Mouse (Mus musculus): Measurements from ENCODE around the gene Gpc6. TPM values are rescaled to one million over a fixed set of nuclear protein-coding genes. Genes with fewer than 3 reads are reported as not detected.

The Gpc6 gene
- polyA plus RNA-seq, 1 experiment from 2014 or later = 37.0 TPM

DNA sequence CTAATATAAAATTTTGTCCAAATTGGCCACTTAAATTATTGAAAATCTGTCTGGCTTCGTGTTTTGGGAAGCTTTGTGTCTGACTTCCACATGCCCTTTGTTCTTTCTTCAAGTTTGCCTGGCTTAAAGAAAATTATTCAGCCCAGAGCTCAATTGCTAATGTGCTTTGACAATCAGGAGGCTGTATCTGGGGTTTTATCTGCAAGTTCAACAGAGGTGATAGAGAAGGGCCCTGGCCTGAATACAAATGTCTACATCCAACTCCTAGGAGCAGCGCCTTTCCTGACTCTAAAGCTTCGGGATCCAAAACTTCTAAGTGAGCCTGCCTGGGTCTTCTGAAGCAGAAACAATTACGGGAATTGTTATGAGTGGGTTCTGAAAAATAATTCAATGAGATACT, 739.7 kb downstream of the Gpc6 start:
- ATAC-seq (ENCODE audit: low FRiP score, low read depth) = peak; percentile 57; the same call in 1 of the 2 replicates
- Histone ChIP-seq H3K4me1 (0 out of 2 replicates have a peak, but pooled peaks cover 4% of the 10 kb centered on the region), H3K36me3 (no peaks in the 10 kb centered on the region), H3K4me3 (no peak overlapping the region), H3K4me2 (replicated peaks) (no peak overlapping the region), H3K27me3 (no peaks in the 10 kb centered on the region), H3K9me3 (no peaks in the 10 kb centered on the region), H3K9ac (replicated peaks) (no peak overlapping the region), H3K27ac (replicated peaks) (no peak overlapping the region; the same call in 1 of the 2 replicates)
- WGBS = 36% methylated on average over 4 of the region's 4 CpGs

DNA sequence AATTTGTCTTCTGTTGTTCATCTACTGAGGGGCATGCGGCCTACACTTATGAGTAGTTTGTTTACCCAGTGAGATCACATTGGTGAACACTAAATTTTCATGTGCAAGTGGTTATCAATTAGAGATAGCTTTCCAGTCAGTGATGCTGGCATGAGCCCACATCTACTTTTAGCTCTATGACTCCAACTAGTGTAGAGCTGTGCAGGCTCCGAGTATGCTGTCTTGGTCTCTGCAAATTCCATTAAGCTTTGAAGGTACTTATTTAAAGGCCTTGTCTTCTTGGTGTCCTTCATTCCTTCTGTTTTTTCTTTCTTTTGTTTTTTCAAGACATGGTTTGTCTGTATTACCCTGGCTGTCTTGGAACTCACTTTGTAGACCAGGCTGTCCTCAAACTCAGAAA, 741.0 kb downstream of the Gpc6 start:
- Histone ChIP-seq H3K27ac (replicated peaks) (no peak overlapping the region), H3K4me3 (no peak overlapping the region), H3K36me3 (no peaks in the 10 kb centered on the region), H3K4me1 (0 out of 2 replicates have a peak, but pooled peaks cover 4% of the 10 kb centered on the region), H3K9ac (replicated peaks) (no peak overlapping the region), H3K9me3 (no peaks in the 10 kb centered on the region), H3K27me3 (no peaks in the 10 kb centered on the region), H3K4me2 (replicated peaks) (no peak overlapping the region)
- WGBS = 96% methylated on average over 2 of the region's 2 CpGs
- no peak for ATAC-seq (ENCODE audit: low FRiP score, low read depth)

DNA sequence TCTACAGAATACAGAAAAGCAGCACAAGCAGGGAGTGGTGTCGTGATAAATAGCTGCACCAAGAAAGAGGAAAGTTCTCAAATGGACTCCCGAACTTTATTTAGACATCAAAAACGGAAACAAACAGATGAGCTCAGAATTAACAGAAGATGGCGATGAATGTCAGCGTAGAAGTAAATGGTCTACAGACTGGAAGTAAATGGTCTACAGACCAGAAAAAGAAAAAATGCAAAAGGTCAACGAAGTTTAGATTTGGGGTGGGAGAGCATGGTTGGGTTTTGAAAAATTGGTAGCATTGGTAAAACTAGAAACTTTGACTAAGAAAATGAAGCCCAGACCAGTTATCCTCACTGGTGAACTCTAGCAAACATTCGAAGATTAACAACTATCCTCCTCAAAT, 748.4 kb downstream of the Gpc6 start:
- Histone ChIP-seq H3K4me2 (replicated peaks) (no peak overlapping the region), H3K9me3 (no peaks in the 10 kb centered on the region), H3K27me3 (no peaks in the 10 kb centered on the region), H3K36me3 (no peaks in the 10 kb centered on the region), H3K4me1 (no peaks in the 10 kb centered on the region), H3K27ac (replicated peaks) (no peak overlapping the region), H3K9ac (replicated peaks) (no peak overlapping the region), H3K4me3 (no peak overlapping the region)
- WGBS = 94% methylated on average over 7 of the region's 7 CpGs
- ATAC-seq (ENCODE audit: low FRiP score, low read depth) = no peak

DNA sequence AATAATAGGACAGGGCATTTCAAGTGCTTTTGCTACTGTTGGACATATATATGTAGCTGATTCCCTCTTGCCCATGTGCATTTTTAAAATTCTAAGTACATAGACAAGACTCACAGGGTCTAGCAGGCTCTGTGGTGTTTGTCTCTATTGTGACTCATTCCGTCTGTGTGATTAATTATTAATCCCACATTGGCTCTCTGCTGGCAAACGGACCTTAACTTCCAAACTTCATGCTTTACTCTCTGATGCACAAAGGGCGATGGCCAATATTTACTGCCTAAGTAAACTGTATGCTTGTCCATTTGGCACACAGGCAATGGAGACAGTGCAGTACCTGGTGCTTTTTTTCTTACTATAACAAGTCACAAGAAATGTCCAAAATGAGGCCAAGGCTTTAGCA, 749.4 kb downstream of the Gpc6 start:
- 78% methylated on average over 3 of the region's 3 CpGs for WGBS
- no peaks in the 10 kb centered on the region for H3K27me3 ChIP-seq

DNA sequence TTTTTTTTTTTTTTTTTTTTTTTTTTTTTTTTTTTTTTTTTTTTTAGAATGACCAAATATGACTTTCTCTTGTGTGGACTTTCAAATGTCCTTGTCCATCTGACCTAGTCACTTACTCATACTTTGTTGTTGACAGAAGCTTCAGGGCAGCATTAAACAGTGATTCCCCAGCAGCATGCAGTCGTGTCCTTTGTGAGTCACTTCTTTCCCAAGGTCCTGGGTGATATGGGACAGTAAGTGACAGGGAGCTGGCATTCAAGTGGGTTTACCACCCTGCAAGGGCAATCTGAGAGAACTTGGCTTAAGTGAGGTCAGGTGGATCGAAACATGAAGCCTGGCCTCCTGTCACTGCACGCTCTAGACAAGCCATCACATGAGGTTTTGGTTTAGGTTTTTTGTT, 754.8 kb downstream of the Gpc6 start:
- H3K4me1 ChIP-seq = 0 out of 2 replicates have a peak, but pooled peaks cover 4% of the 10 kb centered on the region
- H3K4me3 ChIP-seq = no peak overlapping the region
- H3K27ac ChIP-seq (replicated peaks) = no peak overlapping the region
- H3K27me3 ChIP-seq = no peaks in the 10 kb centered on the region
- H3K36me3 ChIP-seq = no peaks in the 10 kb centered on the region
- WGBS = 93% methylated on average over 3 of the region's 3 CpGs
- no peaks in the 10 kb centered on the region for H3K9me3 ChIP-seq
- H3K9ac ChIP-seq (replicated peaks) = no peak overlapping the region
- no peak for ATAC-seq (ENCODE audit: low FRiP score, low read depth)
- H3K4me2 ChIP-seq (replicated peaks) = no peak overlapping the region

More for the DNA sequence above, 749.4 kb downstream of the Gpc6 start:
- Histone ChIP-seq H3K4me1 (no peaks in the 10 kb centered on the region), H3K4me3 (no peak overlapping the region), H3K27ac (replicated peaks) (no peak overlapping the region), H3K4me2 (replicated peaks) (no peak overlapping the region), H3K9me3 (no peaks in the 10 kb centered on the region), H3K9ac (replicated peaks) (no peak overlapping the region), H3K36me3 (no peaks in the 10 kb centered on the region)
- ATAC-seq (ENCODE audit: low FRiP score, low read depth) = no peak

DNA sequence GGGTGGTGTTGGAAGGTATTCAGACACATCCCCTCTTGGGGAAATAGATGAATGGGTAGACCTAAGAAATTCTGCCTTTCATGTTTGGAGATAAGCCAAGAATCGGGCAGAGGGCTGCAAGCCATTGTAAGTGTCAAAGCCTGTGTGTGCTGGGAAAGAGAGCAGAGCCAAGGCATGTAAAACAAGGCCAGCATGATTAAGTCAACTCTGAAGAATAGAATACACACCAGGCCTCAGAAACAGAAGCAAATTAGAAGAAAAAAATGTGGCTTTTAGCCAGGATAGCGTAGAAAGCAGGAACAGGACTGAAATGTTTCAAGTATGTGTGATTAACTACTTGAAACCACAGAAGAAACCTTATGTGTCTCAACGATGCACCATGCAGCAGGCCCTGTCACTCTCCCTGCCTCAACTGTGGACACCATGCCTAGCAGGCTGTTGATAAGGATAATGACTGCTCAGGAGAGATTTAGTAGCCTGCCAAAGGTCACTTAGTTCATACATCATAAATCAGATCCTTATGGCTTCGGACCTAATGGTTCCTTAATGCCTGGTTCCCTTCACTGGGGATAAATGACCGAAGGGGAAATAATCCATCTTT, 756.3 kb downstream of the Gpc6 start:
- no peak overlapping the region for H3K27ac ChIP-seq (replicated peaks)
- ATAC-seq (ENCODE audit: low FRiP score, low read depth) = peak; percentile 41; the same call in 1 of the 2 replicates

DNA sequence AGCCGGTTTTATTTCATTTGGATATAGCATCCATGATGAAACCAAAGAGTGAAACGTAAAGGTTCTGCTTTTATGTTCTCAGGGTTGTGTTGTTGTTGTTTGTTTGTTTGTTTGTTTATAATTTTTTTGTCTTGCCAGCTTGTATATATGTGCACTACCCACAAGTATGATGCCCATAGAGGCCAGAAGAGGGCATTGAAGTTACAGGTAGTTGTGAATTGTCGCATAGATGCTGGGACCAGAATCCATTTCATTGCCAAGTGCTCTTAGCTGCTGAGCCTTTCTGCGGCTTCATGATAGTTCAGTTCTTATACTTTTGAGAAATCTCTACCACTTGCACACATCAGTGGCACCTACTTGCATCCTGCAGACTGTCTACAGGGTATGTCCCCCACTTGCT, 758.0 kb downstream of the Gpc6 start:
- Histone ChIP-seq H3K36me3 (no peaks in the 10 kb centered on the region), H3K4me3 (no peak overlapping the region), H3K4me2 (replicated peaks) (no peak overlapping the region), H3K4me1 (0 out of 2 replicates have a peak, but pooled peaks cover 4% of the 10 kb centered on the region), H3K27ac (replicated peaks) (no peak overlapping the region), H3K9me3 (no peaks in the 10 kb centered on the region), H3K27me3 (no peaks in the 10 kb centered on the region), H3K9ac (replicated peaks) (no peak overlapping the region)
- WGBS = 95% methylated on average over 4 of the region's 4 CpGs
- no peak for ATAC-seq (ENCODE audit: low FRiP score, low read depth)

More for the DNA sequence above, 756.3 kb downstream of the Gpc6 start:
- H3K9ac ChIP-seq (replicated peaks) = no peak overlapping the region
- H3K36me3 ChIP-seq = no peaks in the 10 kb centered on the region
- H3K4me2 ChIP-seq (replicated peaks) = no peak overlapping the region
- no peaks in the 10 kb centered on the region for H3K9me3 ChIP-seq
- H3K27me3 ChIP-seq = no peaks in the 10 kb centered on the region
- H3K4me3 ChIP-seq = no peak overlapping the region
- WGBS = 71% methylated on average over 5 of the region's 5 CpGs
- 0 out of 2 replicates have a peak, but pooled peaks cover 4% of the 10 kb centered on the region for H3K4me1 ChIP-seq

DNA sequence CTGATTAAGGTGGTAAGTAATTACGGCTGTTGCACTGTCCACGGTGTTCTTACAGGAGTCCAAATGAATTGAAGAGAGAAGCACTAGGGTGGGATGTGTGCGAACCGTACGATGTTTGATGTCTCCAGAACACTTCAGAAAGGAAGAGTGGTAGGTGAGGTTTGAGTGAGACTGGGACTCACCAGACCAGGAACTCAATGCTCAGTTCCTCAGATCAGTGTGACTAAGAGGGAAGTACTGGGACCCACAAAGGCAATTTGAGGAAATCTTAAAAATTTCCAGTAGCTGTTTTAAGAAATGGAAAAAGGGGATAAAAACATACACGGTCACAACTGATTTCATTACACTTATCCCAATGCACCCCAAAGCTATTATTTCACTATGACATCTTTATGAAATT, 764.7 kb downstream of the Gpc6 start:
- H3K9me3 ChIP-seq = no peaks in the 10 kb centered on the region
- H3K36me3 ChIP-seq = no peaks in the 10 kb centered on the region
- H3K9ac ChIP-seq (replicated peaks) = no peak overlapping the region
- no peak overlapping the region for H3K27ac ChIP-seq (replicated peaks)
- no peaks in the 10 kb centered on the region for H3K4me1 ChIP-seq
- H3K27me3 ChIP-seq = no peaks in the 10 kb centered on the region
- H3K4me2 ChIP-seq (replicated peaks) = no peak overlapping the region
- WGBS = 88% methylated on average over 6 of the region's 6 CpGs
- ATAC-seq (ENCODE audit: low FRiP score, low read depth) = no peak
- H3K4me3 ChIP-seq = no peak overlapping the region

DNA sequence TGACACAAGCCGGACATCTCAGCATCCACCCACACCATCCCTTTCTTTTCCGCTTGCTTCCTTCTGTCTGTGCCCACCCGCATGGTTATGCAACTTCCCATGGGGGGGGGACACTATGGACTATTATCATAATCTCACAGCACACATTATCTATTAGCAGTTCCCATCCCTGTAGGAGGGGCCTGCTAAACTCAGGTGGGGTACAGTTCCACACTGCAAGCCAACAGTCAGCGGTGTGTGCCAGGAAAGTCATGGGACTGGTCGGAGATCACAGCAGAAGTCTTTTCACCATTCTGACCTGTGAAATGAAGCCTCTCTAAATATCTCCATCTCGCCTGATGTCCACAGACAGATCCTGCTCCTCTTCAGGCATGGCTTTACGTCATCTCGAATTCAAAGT, 770.5 kb downstream of the Gpc6 start:
- no peak overlapping the region for H3K9ac ChIP-seq (replicated peaks)
- no peaks in the 10 kb centered on the region for H3K27me3 ChIP-seq
- 88% methylated on average over 8 of the region's 8 CpGs for WGBS
- H3K27ac ChIP-seq (replicated peaks) = no peak overlapping the region
- H3K9me3 ChIP-seq = no peaks in the 10 kb centered on the region
- no peaks in the 10 kb centered on the region for H3K36me3 ChIP-seq
- H3K4me1 ChIP-seq = no peaks in the 10 kb centered on the region; the same call in 1 of the 2 replicates
- no peak overlapping the region for H3K4me3 ChIP-seq
- no peak overlapping the region for H3K4me2 ChIP-seq (replicated peaks)
- ATAC-seq (ENCODE audit: low FRiP score, low read depth) = 0 out of 2 replicates have a peak, but pooled peaks have one; percentile 34

DNA sequence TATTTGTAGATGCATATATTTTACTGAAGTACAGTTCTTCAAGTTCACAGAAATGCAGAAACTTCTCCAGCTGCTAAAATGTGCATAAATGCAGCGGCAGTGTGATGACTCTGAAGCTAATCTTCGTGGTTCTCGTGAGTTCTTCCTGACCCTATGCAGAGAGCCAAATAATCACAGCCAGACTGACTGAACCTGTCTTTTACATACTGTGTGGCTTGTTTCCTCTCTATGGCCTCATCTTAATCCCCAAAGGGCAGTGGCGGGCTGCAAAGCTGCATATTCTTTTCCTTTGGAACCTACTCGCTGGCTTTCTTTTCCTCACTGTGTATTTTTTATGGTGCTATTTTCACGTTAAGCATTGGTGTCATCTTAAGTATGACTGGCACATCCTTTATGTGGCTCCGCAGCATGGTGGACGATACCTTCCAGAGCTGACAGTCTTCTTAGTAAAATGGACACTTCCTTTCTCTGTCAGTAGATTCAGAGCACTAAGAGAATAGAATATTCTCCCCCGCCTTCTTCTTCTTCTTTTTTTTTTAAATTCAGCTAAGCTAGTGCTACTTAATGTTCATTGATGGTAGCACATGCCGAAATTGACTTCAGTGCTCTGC, 775.7 kb downstream of the Gpc6 start:
- peak; percentile 68 for ATAC-seq (ENCODE audit: low FRiP score, low read depth)
- Histone ChIP-seq H3K4me3 (no peak overlapping the region), H3K9ac (replicated peaks) (no peak overlapping the region), H3K36me3 (no peaks in the 10 kb centered on the region), H3K27ac (replicated peaks) (no peak overlapping the region), H3K4me1 (no peaks in the 10 kb centered on the region; the same call in 1 of the 2 replicates), H3K27me3 (no peaks in the 10 kb centered on the region), H3K4me2 (replicated peaks) (peak overlapping the region; percentile 24; the same call in 1 of the 2 replicates), H3K9me3 (no peaks in the 10 kb centered on the region)
- WGBS = 34% methylated on average over 10 of the region's 10 CpGs

DNA sequence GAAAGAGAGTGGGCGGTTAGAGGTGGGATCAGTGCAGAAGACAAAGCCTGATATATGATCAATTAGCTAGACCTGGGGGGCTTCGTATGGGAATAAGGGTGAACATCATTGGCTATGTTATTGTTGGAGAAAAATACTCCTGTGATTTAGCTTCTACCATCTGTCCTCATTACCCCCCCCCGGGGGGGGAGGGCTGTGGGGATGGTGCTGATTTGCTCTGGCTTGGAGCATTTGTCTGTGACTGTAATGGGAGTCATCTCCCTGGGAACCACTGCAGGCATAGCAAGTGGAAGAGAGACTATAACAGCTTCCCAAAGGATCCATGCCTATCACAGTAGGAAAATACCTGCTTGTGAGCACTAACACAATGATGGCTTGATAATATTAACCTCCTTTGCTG, 783.7 kb downstream of the Gpc6 start:
- 93% methylated on average over 3 of the region's 3 CpGs for WGBS
- H3K4me3 ChIP-seq = no peak overlapping the region
- H3K4me2 ChIP-seq (replicated peaks) = no peak overlapping the region

DNA sequence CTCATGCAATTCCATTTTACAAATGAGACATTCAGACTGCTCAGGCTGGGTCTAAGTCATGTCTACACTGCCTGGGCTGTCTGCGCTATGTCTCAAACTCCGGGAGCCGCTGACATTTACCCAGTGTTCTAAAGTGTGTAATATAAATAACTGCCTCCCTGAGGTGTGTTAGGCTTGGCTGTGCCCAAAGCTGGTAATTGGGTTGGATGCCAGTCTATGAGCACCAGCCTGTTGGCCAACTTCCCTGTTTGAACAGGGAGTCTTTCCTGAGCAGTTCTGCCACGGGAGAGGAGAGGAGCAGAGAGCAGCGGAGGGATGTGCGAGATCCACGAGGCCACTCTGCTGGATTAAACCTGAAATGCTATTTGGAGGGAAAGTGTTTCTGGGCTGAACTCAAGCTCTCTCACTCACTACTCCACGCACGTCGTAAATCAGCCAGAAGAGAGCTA, 785.4 kb downstream of the Gpc6 start:
- H3K9ac ChIP-seq (replicated peaks) = no peak overlapping the region
- H3K4me1 ChIP-seq = peaks cover 4% of the 10 kb centered on the region; the same call in 1 of the 2 replicates
- no peak for ATAC-seq (ENCODE audit: low FRiP score, low read depth)
- no peak overlapping the region for H3K4me2 ChIP-seq (replicated peaks)
- H3K27me3 ChIP-seq = no peaks in the 10 kb centered on the region
- no peak overlapping the region for H3K4me3 ChIP-seq
- H3K27ac ChIP-seq (replicated peaks) = no peak overlapping the region
- 81% methylated on average over 10 of the region's 10 CpGs for WGBS
- no peaks in the 10 kb centered on the region for H3K36me3 ChIP-seq
- H3K9me3 ChIP-seq = no peaks in the 10 kb centered on the region

More for the DNA sequence above, 783.7 kb downstream of the Gpc6 start:
- peak; percentile 30; the same call in 1 of the 2 replicates for ATAC-seq (ENCODE audit: low FRiP score, low read depth)
- no peak overlapping the region for H3K9ac ChIP-seq (replicated peaks)
- no peaks in the 10 kb centered on the region for H3K27me3 ChIP-seq
- no peaks in the 10 kb centered on the region for H3K9me3 ChIP-seq
- H3K4me1 ChIP-seq = peaks cover 4% of the 10 kb centered on the region; the same call in 1 of the 2 replicates
- no peaks in the 10 kb centered on the region for H3K36me3 ChIP-seq
- H3K27ac ChIP-seq (replicated peaks) = no peak overlapping the region
